Mouse (Mus musculus): ENCODE results near the gene Tagln. TPM values are rescaled to one million over a fixed set of nuclear protein-coding genes. Genes with fewer than 3 reads are reported as not detected.

Tagln gene
- total and polyA plus RNA-seq, 3 experiments = 0.42 to 1.1 TPM; not detected in 1

DNA sequence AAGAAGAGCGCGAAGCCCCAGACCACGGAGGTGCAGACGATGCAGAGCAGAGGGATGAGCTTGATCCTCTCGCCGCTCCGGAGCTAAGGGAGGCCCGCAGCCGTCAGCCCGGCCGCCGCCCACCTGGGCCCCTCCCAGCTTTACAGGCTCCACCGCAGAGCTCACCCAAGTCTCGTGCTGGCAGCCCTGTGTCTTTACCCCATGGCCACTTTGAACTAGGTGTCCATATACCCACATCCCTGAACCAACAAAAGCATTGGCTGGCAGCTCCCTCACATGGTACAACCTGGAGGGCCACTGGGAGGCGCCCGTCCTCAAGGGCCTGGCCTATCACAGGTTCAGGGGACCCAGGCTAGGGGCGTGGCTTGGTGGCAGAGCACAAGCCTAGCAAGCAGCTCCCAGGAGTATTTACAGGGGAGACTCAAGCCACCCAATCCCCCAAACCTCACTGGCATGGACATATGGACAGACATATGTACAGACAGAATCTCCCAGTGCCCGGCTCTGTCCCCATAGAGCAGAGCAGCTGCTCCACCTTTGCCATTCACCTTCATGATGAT is 5.6 kb upstream of the Tagln start:
- no peaks in the 10 kb centered on the region for H3K79me2 ChIP-seq (ENCODE audit: control insufficient read depth, insufficient read depth, low read length, poor library complexity)
- H3K27ac ChIP-seq (ENCODE audit: control insufficient read depth, low read depth, low read length) = no peak overlapping the region
- H3K4me1 ChIP-seq (ENCODE audit: control insufficient read depth in 1 of 2, insufficient read depth in 2 of 2, low read length in 2 of 2) = no peaks in the 10 kb centered on the region
- no peak overlapping the region for H3K4me3 ChIP-seq (ENCODE audit: control insufficient read depth in 1 of 2, insufficient read depth in 1 of 2, low read depth in 2 of 2, low read length in 2 of 2)
- no peaks in the 10 kb centered on the region for H3K9me3 ChIP-seq (replicated peaks; ENCODE audit: insufficient read depth, low read length)
- H3K36me3 ChIP-seq (ENCODE audit: control insufficient read depth in 1 of 2, insufficient read depth in 2 of 2, low read length in 2 of 2) = no peaks in the 10 kb centered on the region; a peak in 1 of 4 replicates
- DNase-seq (ENCODE audit: low read depth, low spot score) = peak; percentile 47
- no peaks in the 10 kb centered on the region for H3K27me3 ChIP-seq (ENCODE audit: control insufficient read depth in 1 of 2, insufficient read depth in 2 of 2, low read length in 2 of 2)
- no peak for TF ChIP-seq ZMIZ1 (IDR thresholded peaks at IDR 0.05; ENCODE audit: low read depth, low read length)
- no peak for TF ChIP-seq E2F4 (IDR thresholded peaks at IDR 0.05; ENCODE audit: borderline replicate concordance, low read depth, low read length)
- TF ChIP-seq CTCF (IDR thresholded peaks at IDR 0.05 in 2 of 3, conservative IDR thresholded peaks at IDR 0.05 in 1 of 3; ENCODE audit: control insufficient read depth in 1 of 3, insufficient read depth in 1 of 3, low read depth in 2 of 3, low read length in 3 of 3, poor library complexity in 1 of 3, severe bottlenecking in 1 of 3) = peak in 2 of 3 experiments; percentile 26 to 33; a peak in 4 of 6 replicates
- H3K9ac ChIP-seq (ENCODE audit: control insufficient read depth, low read depth, low read length, poor library complexity, severe bottlenecking) = no peak overlapping the region

DNA sequence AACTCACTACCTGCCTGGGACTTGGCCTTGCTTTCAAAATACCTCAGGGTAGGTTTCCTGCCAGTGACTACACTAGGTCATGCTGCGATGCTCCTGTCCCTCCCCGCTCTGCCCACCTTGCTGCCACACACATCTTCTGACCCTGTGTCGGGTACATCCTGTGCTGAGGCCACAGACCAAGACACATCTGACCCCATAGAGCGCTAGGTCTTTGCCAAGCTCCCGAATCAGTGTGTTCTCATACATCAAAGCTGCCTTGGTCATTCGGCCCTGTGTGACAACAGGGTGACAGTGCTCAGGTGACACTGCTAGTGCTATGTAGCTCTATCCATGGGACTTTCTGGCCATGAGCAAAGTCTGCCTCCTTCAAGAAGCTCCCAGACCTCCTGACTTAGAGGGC is 3.9 kb upstream of the Tagln start:
- no peaks in the 10 kb centered on the region for H3K4me1 ChIP-seq (ENCODE audit: control insufficient read depth in 1 of 2, insufficient read depth in 2 of 2, low read length in 2 of 2)
- H3K4me3 ChIP-seq (ENCODE audit: control insufficient read depth in 1 of 2, insufficient read depth in 1 of 2, low read depth in 2 of 2, low read length in 2 of 2) = no peak overlapping the region
- H3K9ac ChIP-seq (ENCODE audit: control insufficient read depth, low read depth, low read length, poor library complexity, severe bottlenecking) = no peak overlapping the region
- DNase-seq (ENCODE audit: low read depth, low spot score) = no peak
- no peaks in the 10 kb centered on the region for H3K79me2 ChIP-seq (ENCODE audit: control insufficient read depth, insufficient read depth, low read length, poor library complexity)
- H3K9me3 ChIP-seq (replicated peaks; ENCODE audit: insufficient read depth, low read length) = no peaks in the 10 kb centered on the region
- no peak overlapping the region for H3K27ac ChIP-seq (ENCODE audit: control insufficient read depth, low read depth, low read length)
- no peak for TF ChIP-seq GABPA (IDR thresholded peaks at IDR 0.05; ENCODE audit: low read depth, low read length)
- no peak for TF ChIP-seq GATA1 (IDR thresholded peaks at IDR 0.05; ENCODE audit: low read depth, low read length)
- TF ChIP-seq MYC (IDR thresholded peaks at IDR 0.05; ENCODE audit: low read depth, low read length) = no peak
- no peak for TF ChIP-seq RCOR1 (IDR thresholded peaks at IDR 0.05; ENCODE audit: low read depth, low read length)
- no peak for TF ChIP-seq POLR2AphosphoS5 (IDR thresholded peaks at IDR 0.05; ENCODE audit: borderline replicate concordance, low read depth, low read length)
- TF ChIP-seq MAX (IDR thresholded peaks at IDR 0.05; ENCODE audit: low read length) = no peak
- no peak for TF ChIP-seq CHD2 (IDR thresholded peaks at IDR 0.05; ENCODE audit: low read length)
- TF ChIP-seq CTCF (IDR thresholded peaks at IDR 0.05 in 2 of 3, conservative IDR thresholded peaks at IDR 0.05 in 1 of 3; ENCODE audit: control insufficient read depth in 1 of 3, insufficient read depth in 1 of 3, low read depth in 2 of 3, low read length in 3 of 3, poor library complexity in 1 of 3, severe bottlenecking in 1 of 3) = no peak
- no peaks in the 10 kb centered on the region for H3K27me3 ChIP-seq (ENCODE audit: control insufficient read depth in 1 of 2, insufficient read depth in 2 of 2, low read length in 2 of 2)
- H3K36me3 ChIP-seq (ENCODE audit: control insufficient read depth in 1 of 2, insufficient read depth in 2 of 2, low read length in 2 of 2) = no peaks in the 10 kb centered on the region; a peak in 1 of 4 replicates

DNA sequence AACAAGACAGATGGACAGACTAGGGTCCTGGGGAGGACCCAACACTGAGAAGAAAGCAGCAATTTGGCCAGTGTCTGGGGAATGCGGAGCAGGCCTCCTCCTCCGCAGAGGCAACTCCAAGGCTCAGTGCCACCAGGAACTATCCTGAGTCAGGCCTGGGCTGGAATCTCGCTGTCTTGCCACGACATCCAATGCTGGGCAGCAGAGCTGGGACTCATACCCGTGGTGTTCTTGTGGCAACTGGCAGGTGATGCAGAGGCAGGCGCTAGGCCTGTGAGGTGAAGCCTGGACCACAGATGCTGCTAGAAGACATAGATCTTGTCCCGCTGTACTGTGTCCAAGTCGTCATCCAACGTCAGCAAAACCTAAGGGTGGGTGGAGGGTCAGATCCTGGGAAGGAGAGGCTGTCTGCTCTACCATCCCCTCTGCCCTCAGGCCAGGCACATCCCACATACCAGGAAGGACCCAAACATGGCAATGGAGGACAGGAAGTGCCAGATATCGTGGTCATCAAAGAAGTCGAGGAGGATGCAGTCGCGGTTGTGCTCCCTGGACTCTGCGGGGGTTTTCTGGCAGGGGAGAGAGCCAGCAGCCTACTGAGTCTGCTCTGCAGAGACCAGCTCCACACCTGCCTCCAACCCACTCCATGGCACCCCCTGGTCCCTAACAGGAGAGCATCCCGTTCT is 3.2 kb upstream of the Tagln start:
- H3K4me3 ChIP-seq (ENCODE audit: control insufficient read depth in 1 of 2, insufficient read depth in 1 of 2, low read depth in 2 of 2, low read length in 2 of 2) = no peak overlapping the region
- no peaks in the 10 kb centered on the region for H3K27me3 ChIP-seq (ENCODE audit: control insufficient read depth in 1 of 2, insufficient read depth in 2 of 2, low read length in 2 of 2)
- TF ChIP-seq MXI1 (IDR thresholded peaks at IDR 0.05; ENCODE audit: low read depth, low read length) (no peak), RCOR1 (IDR thresholded peaks at IDR 0.05; ENCODE audit: low read depth, low read length) (no peak), TCF12 (IDR thresholded peaks at IDR 0.05; ENCODE audit: low read depth, low read length) (no peak), MYC (IDR thresholded peaks at IDR 0.05; ENCODE audit: low read depth, low read length) (no peak), NELFE (IDR thresholded peaks at IDR 0.05; ENCODE audit: low read depth, low read length) (no peak), GABPA (IDR thresholded peaks at IDR 0.05; ENCODE audit: low read depth, low read length) (no peak), MAX (IDR thresholded peaks at IDR 0.05; ENCODE audit: low read length) (no peak), NRF1 (IDR thresholded peaks at IDR 0.05; ENCODE audit: insufficient read depth, low read depth, low read length, poor library complexity, severe bottlenecking) (no peak), GATA1 (IDR thresholded peaks at IDR 0.05; ENCODE audit: low read depth, low read length) (no peak), RAD21 (IDR thresholded peaks at IDR 0.05; ENCODE audit: low read depth, low read length) (no peak), CHD2 (IDR thresholded peaks at IDR 0.05; ENCODE audit: low read length) (no peak), ZMIZ1 (IDR thresholded peaks at IDR 0.05; ENCODE audit: low read depth, low read length) (no peak), POLR2AphosphoS2 (IDR thresholded peaks at IDR 0.05; ENCODE audit: low read length) (no peak), BHLHE40 (IDR thresholded peaks at IDR 0.05; ENCODE audit: borderline replicate concordance, low read depth, low read length) (no peak), ZNF384 (IDR thresholded peaks at IDR 0.05; ENCODE audit: low read depth, low read length) (no peak), ETS1 (IDR thresholded peaks at IDR 0.05; ENCODE audit: low read depth, low read length) (no peak), SMC3 (IDR thresholded peaks at IDR 0.05; ENCODE audit: low read depth, low read length) (no peak), POLR2AphosphoS5 (IDR thresholded peaks at IDR 0.05; ENCODE audit: borderline replicate concordance, low read depth, low read length) (no peak), CTCF (IDR thresholded peaks at IDR 0.05 in 2 of 3, conservative IDR thresholded peaks at IDR 0.05 in 1 of 3; ENCODE audit: control insufficient read depth in 1 of 3, insufficient read depth in 1 of 3, low read depth in 2 of 3, low read length in 3 of 3, poor library complexity in 1 of 3, severe bottlenecking in 1 of 3) (no peak), TBP (IDR thresholded peaks at IDR 0.05; ENCODE audit: low read depth, low read length) (no peak)
- no peaks in the 10 kb centered on the region for H3K79me2 ChIP-seq (ENCODE audit: control insufficient read depth, insufficient read depth, low read length, poor library complexity)
- no peak for DNase-seq (ENCODE audit: low read depth, low spot score)
- H3K4me1 ChIP-seq (ENCODE audit: control insufficient read depth in 1 of 2, insufficient read depth in 2 of 2, low read length in 2 of 2) = no peaks in the 10 kb centered on the region
- H3K36me3 ChIP-seq (ENCODE audit: control insufficient read depth in 1 of 2, insufficient read depth in 2 of 2, low read length in 2 of 2) = no peaks in the 10 kb centered on the region; a peak in 1 of 4 replicates
- no peaks in the 10 kb centered on the region for H3K9me3 ChIP-seq (replicated peaks; ENCODE audit: insufficient read depth, low read length)
- H3K9ac ChIP-seq (ENCODE audit: control insufficient read depth, low read depth, low read length, poor library complexity, severe bottlenecking) = no peak overlapping the region
- H3K27ac ChIP-seq (ENCODE audit: control insufficient read depth, low read depth, low read length) = no peak overlapping the region
